In the genomic region with DNA sequence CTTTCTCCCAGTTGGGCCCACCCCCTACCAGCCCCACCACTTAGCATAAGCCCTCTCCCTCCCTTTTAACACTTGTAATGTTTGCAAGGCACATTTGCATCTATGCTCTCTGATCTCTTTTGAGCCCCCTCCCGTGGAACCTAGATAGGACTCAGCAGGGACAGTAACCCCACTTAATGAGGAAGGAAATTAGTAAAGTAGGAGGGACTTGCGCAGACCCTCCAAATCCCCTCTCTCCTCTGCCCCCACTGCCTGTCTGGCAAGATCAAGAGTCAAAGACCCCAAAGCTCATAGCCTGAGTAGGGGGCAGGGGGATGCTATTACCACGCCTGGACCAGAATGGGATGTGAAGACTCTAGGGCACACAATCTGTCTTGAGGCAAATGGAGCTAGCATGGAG, we compare ENCODE assay signal across 24 mouse cellular contexts. TPM values are rescaled to one million over a fixed set of nuclear protein-coding genes. Genes with fewer than 3 reads are reported as not detected.
"Had no signal": no experiment of that assay in that cellular context is flagged by ENCODE, and none has a peak within 500 bp of the region (broad histone marks: within the 10 kb centered on the region; RNA-seq: fewer than 3 reads in every experiment).

No protein-coding gene starts in this region.

- H3K9me3 ChIP-seq: kidney, embryonic 15.5 days; limb, embryonic 13.5 days; liver, embryonic 12.5 days; liver, embryonic 15.5 days; lung, embryonic 15.5 days; midbrain, embryonic 12.5 days had no signal

- H3K36me3 ChIP-seq: kidney, embryonic 15.5 days; limb, embryonic 13.5 days; liver, embryonic 12.5 days; liver, embryonic 15.5 days; lung, embryonic 15.5 days; midbrain, embryonic 12.5 days had no signal

- H3K4me3 ChIP-seq: liver, embryonic 12.5 days; liver, embryonic 15.5 days; lung, embryonic 15.5 days; megakaryocyte, embryonic 14.5 days; midbrain, embryonic 12.5 days had no signal

- DNase-seq: kidney, adult 8-10 months; kidney, postnatal 10 days; kidney, postnatal 4 days; left cerebral cortex, postnatal 4 days; liver; lung, adult 18-20 months; lung, postnatal 10 days; lung, postnatal 36 days; thymus, adult 18-20 months; thymus, postnatal 36 days had no signal

- ATAC-seq: liver, embryonic 12.5 days had no signal

- H3K9ac ChIP-seq: limb, embryonic 13.5 days; liver, embryonic 12.5 days; liver, embryonic 15.5 days; lung, embryonic 15.5 days; midbrain, embryonic 12.5 days had no signal

- H3K27ac ChIP-seq: limb, embryonic 13.5 days; liver, embryonic 12.5 days; liver, embryonic 15.5 days; lung, embryonic 15.5 days; midbrain, embryonic 12.5 days had no signal

RNA-seq across cellular contexts. Expression of a gene that starts 8.1 kb away (rescaled TPM):
- polyA plus RNA-seq: kidney, embryonic 15.5 days; limb, embryonic 13.5 days; liver, embryonic 12.5 days; liver, embryonic 15.5 days; lung, embryonic 15.5 days; midbrain, embryonic 12.5 days; neural tube, embryonic 11.5 days; neural tube, embryonic 14.5 days; spleen, adult 2 months; stomach, embryonic 16.5 days; testis, adult 2 months; urinary bladder, adult 2 months had no signal

RNA-seq across cellular contexts. Expression of a gene that starts 11.4 kb away (rescaled TPM):
- polyA plus RNA-seq: liver, embryonic 15.5 days; neural tube, embryonic 14.5 days; small intestine, adult 2 months; spleen, adult 2 months; urinary bladder, adult 2 months had no signal
